Mouse (Mus musculus) adrenal gland, postnatal 36 days (tissue): ENCODE measurements around the gene Pdzd7. TPM values are rescaled to one million over a fixed set of nuclear protein-coding genes. Genes with fewer than 3 reads are reported as not detected.

Source experiments
- DNase-seq, 2 experiments: peaks; one replicate each; pipeline ENCODE4 v3.0.0; 2021; ENCODE audit warnings: mixed read lengths in 1 of 2
- total RNA-seq, 2 experiments: library from RNA; stranded (reverse); gene quantifications; 2 replicates each; pipeline ENCODE4 v1.2.3; 2021

Gene Pdzd7
- total RNA-seq, 2 experiments from 2014 or later, result 0.13 to 0.23 TPM

- peak in 1 of 2 experiments; percentile 30 for DNase-seq
Measured at GRCm38 (mm10) chr19:45012636-45013035, 32.9 kb downstream of the Pdzd7 start.

DNA sequence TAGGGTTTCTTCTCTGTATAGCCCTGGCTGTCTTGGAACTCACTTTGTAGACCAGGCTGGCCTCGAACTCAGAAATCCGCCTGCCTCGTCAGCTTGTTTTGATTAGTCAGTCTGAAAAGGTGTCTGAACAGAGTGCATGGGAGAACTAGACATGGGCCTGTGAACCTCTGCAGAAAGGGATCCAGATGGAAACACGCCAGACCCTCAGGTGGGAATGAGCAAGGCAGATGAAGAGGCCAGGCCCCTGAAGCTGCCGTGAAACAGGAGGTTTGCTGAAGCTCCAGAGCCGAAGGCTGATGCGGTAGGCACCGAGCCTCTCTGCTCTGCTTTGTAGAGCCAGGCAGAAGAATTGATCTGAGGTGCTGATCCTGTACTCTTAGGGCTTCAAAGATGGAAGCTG, 33.3 kb downstream of the Pdzd7 start:
- no peak for DNase-seq

DNA sequence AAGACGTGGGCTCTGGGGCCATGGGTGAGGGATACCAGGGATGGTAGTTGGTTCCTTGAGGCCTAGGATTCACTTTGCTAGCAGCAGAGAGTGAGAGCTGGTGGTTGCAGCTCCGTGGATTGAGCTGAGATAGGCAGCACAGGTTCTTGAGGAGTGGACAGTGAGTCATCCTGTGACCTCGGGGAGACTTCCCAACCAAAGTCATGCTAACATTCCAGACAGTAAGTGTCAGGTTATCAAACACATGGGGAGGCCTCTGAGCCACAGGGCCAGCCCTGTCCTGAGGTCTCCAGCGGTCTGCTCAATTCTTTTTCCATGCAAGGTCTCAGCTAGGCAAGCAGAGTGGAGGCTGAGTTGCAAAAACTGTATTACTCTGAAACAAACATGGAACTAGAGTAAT, 34.9 kb downstream of the Pdzd7 start:
- peak; percentile 63 to 68 for DNase-seq

DNA sequence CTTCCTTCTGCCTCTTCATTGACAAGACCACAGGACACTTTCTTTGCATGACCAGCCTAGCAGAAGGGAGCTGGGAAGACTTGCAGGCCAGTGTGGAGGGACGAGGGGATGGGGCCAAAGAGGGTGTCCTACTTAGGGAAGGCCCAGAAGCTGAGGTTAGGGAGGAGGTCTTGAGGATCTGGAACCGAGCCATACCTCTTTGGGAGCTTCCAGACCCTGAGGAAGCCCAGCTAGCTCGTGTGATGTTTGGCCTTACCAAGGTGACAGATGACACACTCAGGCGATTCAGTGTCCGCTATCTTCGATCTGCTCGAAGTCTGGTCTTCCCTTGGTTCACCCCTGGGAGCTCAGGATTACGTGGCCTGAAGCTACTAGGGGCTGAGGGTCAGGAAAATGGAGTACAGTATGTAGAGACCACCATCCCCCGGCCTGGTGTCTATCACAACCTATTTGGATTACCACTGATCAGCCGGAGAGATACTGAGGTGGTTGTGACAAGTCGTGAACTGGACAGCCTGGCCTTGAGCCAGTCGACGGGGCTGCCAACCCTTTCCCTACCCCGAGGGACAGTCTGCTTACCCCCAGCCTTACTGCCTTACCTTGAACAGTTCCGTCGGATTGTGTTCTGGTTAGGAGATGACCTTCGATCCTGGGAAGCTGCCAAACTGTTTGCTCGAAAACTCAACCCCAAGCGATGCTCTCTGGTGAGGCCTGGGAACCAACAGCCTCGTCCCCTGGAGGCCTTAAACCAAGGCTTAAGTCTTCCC, 37.9 kb downstream of the Pdzd7 start:
- peak; percentile 72 to 85 for DNase-seq

- no peak for DNase-seq
Measured at GRCm38 (mm10) chr19:45007021-45007420, 38.5 kb downstream of the Pdzd7 start.

GRCm38 (mm10) chr19:45005957-45006712, 39.4 kb downstream of the Pdzd7 start, which contains the start of gene Mrpl43:
TSS of gene Mrpl43 (minus strand) at chr19:45006442.
- DNase-seq, result peak; percentile 99

DNA sequence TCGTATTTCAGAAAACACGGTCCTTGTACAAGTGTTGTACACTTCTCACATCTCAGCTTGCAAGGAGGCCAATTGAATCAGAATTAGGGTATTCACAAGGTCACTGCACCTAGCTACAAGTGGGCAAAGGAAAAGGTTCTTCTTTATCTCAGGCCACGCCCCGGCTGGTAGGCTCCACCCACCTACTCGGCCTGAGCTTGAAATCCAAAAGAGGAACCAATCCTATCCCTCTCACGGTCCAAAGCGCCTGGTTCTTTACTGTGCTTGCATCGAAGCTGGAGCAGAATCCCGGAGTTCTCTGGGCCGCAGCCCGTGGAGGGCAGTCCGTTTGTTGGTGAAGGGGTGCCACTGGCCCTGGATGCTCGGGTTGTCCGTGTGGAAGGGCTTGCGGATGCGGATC, 40.1 kb downstream of the Pdzd7 start, which contains the start of gene Twnk:
Gene Twnk (plus strand): TSS at position 220 of the 400 bp plus-strand sequence.
- peak; percentile 71 to 83 for DNase-seq

GRCm38 (mm10) chr19:45003740-45004516, 41.6 kb downstream of the Pdzd7 start:
- DNase-seq, result no peak

- DNase-seq, result no peak
Measured at GRCm38 (mm10) chr19:45002301-45002700, 43.2 kb downstream of the Pdzd7 start.

GRCm38 (mm10) chr19:44999647-45000046, 45.9 kb downstream of the Pdzd7 start:
- DNase-seq, result no peak

DNA sequence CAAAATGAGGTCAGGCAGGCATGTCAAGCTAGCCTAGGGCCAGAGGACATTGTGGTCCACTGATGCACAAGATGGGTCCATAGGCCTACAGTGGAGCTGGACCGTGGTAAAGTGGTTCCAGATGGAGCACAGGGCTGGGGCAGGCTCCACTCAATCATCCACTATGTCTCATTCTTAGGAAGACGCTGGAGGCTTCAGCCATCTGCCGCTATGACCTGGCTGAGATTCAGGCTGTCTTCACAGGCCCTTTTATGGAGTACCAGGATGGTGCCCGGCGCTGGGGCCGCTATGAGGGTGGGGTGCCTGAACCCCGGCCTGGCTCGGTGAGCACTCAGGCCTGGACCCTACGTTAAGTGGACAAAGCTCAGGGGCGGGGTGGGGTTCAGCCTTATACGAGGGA, 47.7 kb downstream of the Pdzd7 start:
- DNase-seq, result no peak

DNA sequence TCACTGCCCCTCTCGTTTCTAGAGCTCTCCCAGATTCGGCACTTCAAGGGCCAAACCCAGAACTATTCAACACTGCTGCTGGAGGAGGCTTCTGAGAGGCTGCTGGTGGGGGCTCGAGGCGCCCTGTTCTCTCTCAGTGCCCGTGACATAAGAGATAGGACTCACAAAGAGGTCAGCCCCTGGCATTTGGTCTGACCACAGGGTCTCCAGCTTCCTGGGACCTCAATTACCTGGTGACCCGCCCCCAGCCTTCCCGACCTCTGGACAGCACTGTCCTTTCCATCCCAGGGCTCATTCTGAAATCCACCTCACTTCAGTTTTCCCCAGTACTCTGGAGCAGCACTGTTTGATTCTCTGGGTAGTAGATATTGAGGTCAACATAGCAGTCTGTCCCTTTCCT, 52.8 kb downstream of the Pdzd7 start:
- no peak for DNase-seq

GRCm38 (mm10) chr19:44992246-44992645, 53.3 kb downstream of the Pdzd7 start:
- DNase-seq, result no peak

GRCm38 (mm10) chr19:44991031-44991430, 54.5 kb downstream of the Pdzd7 start:
- DNase-seq, result no peak

DNA sequence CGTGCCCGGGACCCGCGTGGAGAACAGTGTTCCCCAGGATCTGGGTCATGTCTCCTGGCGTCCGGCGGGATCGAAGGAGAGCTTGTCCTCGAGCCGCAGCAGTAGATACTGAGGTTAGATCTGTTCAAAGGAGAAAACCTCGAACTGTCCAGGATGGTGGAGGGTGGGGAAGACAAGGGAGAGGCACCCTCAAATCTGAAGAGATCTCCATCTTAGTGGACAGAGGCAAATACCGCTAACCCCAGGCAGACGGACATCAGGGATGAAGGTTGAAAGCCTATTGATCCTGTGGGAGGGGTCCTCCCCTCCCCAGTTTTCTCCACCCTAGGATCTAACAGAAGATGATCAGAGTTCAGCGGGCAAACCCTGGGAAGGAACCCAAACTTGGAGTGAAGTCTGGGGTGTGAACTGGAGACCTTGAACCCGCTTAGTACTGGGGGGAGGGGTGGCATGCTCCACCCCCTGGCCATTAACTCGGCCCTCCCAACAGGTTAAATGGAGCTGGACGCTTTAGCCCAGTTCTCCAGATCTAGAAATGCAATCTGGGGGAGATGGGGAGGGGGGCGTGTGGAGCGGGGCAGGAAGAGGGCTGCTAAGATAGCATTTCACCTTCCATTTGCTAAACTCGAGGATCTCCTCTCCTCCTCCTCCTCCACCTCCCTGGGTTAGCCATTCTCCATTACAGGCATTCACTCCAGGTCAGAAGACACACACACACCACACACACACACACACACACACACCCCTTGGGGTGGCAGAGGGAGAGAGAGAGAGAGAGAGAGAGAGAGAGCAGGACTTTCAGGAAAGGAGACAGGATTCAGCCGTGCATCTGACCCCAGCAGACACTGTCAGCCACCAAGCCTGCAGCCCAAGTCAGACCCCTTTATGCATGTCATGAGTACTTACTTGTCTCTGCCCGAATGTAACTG, 55.7 kb downstream of the Pdzd7 start:
- no peak for DNase-seq

- peak; percentile 44 to 67 for DNase-seq
Measured at GRCm38 (mm10) chr19:44988831-44989566, 56.5 kb downstream of the Pdzd7 start, which contains the start of gene Sema4g. TSS of gene Sema4g (plus strand) at chr19:44989101.

DNA sequence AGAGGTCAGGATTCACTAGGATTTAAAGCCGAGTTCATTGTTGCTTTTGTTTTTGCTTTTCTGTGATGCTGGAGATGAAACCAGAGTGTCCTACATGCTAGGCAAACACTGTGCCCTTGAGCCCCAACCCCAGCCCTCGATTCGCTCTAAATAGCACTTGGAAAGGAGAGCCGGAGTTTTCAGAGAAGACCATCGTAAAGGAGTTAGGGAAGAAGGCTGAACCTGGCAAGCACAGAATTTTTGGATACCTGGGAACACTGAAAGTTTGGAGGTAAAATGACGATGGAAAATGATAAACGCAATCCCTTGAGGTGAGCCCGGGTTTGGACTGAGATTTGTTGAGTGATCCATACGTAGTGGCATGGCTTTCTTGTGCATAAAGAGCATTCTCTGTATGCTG, 57.2 kb downstream of the Pdzd7 start:
- no peak for DNase-seq

DNA sequence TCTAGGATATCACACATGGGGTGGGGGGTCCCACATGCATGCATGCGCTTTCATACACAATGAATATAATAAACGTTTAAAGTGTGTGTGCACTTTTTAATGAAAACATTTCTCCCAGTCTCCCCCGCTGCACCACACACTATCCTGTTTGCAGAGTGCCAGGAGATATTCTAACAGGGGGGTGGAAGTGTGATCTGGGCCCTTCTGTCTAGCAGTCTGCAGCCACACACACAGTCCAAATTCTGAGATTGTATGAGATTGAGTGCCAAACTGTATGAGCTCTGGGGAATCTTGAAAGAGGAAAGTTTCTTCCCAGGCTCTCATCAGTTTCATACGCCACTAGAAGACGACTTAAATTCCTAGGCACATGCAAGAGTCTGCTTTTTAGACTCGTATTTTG, 57.7 kb downstream of the Pdzd7 start:
- no peak for DNase-seq

DNA sequence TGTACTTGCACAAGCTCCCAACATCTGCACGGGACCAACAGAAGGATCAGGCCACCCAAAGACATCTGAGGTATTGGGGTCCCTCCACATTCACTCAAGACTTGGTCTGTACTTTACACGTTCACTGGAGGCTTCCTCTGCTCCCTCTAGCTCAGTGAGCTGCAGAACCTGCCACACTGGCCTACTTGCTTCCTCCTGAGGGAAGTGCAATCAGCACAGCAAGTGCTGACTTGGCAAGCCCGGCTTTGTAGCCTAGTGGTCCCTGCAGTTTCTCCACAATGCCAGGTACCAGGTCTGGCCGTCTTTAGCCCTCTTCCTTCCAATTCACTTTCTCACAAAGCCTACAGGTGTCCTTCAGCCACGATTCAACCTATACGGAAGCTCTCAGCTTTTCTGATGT, 58.5 kb downstream of the Pdzd7 start:
- no peak for DNase-seq

DNA sequence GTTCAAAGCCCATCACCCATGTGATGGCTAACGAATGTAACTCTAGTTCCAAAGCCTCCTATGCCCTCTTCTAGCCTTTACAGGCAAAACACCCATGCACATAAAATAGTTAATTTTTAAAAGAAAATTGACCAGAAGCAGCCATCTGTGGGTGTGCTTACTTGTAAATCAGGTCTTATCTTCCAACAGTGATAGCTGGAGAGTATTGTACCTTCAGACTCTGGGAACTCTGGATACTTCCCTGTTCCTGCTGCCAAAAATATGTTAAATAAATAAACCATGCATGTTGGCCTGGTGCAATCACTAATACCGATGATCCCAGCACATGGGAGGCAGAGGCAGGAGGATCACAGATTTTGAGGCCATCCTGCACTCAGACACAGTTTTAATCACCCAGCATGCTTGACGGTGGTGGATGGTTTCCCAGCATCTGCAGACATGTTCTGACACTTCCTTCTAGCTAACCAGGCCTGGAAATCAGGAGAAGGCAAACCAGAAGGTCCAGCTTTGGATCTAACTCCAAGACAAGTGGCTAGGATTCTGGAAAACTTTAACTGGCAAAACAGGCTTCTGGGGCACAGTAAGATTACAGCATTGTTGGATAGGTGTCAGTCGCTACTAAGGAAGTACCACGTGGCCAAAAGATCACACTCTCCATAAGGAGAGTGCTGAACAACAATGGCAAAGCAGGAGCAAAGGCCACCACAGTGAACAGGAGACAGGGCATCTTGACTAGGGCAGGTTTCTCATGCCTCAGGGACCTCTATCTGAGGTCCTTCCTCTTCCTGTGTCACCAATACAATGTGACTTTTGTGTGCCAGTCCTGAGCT, 60.1 kb downstream of the Pdzd7 start:
- no peak for DNase-seq
